Mouse (Mus musculus) kidney, adult 8-10 months (tissue): ENCODE measurements at regions not wholly inside any gene's neighbourhood (a gene's known extent, or its start where the extent isn't known, plus 50 kb on each side); places are given as distances from the start of the nearest gene placed in this dataset.

ENCODE experiments used
- DNase-seq, 2 experiments: peaks; one replicate each; pipeline ENCODE4 v3.0.0; 2022

GRCm38 (mm10) chr7:40052255-40052654 lies 534.7 kb downstream of the Zfp619 start:
- peak in 1 of 2 experiments; percentile 6 for DNase-seq

GRCm38 (mm10) chr7:40058836-40059235 lies 541.3 kb downstream of the Zfp619 start:
- DNase-seq, result peak; percentile 7 to 8

GRCm38 (mm10) chr7:40064631-40065030 lies 547.1 kb downstream of the Zfp619 start:
- DNase-seq, result no peak

DNA sequence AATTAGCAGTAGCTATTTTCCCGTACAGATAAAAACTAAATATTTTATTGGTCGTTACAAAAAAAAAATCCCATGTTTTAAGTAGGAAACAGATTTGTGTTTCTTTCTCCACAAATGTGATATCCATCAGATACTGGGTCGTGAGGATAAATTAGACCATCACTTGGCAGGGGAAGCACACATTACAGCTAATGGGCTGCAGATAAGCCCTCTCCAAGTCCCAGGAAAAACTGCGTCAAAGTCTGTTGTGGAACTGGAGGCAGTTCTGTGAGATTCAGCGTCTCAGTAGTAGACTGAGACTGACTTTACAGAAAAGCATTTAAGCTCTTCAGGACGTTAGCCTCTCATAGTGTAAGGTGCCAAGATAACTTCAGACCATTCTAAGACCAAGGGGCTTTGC lies 548.0 kb downstream of the Zfp619 start:
- DNase-seq, result no peak

DNA sequence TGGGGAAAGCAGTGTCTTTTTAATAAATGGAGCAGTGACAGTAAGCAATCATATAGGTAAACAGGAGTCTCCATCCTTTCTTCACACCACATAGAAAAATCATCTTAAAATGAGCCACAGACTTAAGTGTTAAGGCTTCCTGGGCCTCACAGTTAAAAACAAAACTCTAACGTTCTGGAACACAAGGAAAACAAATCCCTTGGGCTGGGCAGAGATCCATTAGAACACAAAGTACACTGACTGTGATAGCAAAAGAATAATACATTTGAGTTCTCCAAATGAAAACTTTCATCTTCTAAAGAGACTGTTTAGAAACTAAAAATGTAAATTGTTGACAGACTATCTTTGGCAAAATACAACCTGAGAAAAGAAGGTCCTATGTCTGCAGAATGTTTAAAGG lies 549.8 kb downstream of the Zfp619 start:
- no peak for DNase-seq

- no peak for DNase-seq
Observed at GRCm38 (mm10) chr7:40071313-40071712, 553.7 kb downstream of the Zfp619 start.

- DNase-seq, result peak in 1 of 2 experiments; percentile 19
Observed at GRCm38 (mm10) chr7:40072478-40072877, 554.9 kb downstream of the Zfp619 start.

DNA sequence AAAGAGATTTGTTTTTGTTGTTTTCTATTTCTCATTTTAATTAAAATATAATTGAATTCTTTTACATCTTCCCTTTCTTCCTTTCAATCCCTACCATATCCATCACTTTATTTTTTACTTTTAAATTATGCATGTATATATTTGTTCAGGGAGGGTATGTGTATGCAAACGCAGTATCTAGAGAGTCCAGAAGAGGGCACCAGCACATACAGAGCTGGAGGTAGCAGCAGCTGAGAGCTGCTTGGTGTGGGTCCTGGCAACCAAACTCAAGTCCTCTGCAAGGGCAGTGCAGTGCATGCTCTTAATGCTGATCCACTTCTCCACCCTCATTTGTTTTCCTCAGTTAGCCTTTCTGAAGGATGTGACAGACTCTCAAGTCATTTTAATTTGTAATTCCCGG lies 568.7 kb downstream of the Zfp619 start:
- peak in 1 of 2 experiments; percentile 33 for DNase-seq

DNA sequence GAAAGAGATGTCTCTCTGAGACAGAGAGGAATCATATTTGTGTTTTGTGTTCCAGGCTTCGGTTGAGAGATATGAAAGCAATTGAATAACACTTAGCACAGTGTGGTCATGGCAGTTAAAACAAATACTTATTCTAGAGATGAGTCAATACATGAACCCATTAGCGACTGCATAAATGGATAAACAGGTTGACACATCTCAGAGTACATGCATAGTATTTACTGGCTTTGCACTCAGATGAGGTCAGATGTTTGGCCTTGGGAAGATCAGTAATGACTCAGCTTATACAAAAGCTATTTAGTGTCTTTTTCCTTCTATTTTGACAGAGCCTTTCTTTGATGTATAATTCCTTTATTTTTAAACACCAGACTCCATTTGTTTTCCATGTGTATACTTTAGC lies 579.5 kb downstream of the Zfp619 start:
- DNase-seq, result no peak

- DNase-seq, result no peak
Observed at GRCm38 (mm10) chr7:40103057-40103945, 585.7 kb downstream of the Zfp619 start.

DNA sequence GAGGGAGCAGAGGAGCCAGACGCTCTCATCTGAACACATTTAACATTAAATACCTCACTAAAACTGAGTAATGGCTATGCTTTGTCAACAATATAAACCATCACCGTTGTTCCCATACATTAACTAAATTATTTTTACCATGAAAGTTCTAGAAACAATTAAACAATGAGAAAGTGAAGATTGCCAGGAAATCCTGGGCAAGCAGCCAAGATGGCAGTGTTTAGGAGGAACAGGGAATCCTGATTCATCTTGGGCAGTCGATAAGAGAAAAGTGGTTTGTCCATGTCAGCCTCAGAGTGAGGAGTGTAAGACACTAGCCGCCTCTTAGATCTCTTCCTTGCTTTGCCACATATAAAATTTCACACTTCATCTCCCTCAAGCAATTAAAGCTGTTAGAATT lies 625.3 kb downstream of the Zfp619 start:
- DNase-seq, result no peak

DNA sequence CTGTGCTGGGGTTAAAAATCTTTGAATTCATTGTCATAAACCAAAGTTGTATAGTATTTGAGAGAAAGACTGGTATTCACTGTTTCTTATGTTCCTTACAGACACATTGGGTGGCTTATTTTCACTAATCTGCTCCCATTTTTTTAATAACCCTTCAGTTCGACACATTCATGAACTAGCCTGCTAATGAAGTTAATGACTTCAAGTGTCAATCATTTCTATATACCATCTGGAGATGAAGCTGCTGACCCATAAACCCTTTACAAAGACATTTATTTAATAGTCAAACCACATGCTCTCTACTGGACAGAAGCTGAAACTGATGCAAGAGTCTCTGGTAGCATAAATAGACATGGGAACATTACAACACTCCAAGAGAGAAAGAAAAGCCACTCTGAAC lies 626.9 kb downstream of the Zfp619 start:
- no peak for DNase-seq

DNA sequence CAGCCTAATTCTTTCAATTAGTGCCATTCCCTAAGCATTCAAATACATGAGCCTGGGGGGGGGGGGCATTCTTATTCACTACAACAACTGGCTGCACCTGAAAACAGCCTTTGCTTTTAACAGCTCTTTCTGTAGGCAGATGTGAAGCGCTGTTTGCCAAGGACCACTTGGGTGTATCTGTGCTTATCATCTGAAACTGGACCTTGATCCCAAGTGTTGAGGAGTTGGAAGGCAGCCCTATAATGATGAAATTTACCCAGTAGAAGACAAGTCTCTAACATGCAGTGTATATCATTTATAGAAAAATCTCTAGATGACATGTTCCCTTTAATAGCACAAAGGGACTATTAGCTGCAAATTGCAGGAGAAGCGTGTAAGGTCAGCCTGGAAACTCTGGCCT lies 660.0 kb downstream of the Zfp619 start:
- DNase-seq, result no peak

DNA sequence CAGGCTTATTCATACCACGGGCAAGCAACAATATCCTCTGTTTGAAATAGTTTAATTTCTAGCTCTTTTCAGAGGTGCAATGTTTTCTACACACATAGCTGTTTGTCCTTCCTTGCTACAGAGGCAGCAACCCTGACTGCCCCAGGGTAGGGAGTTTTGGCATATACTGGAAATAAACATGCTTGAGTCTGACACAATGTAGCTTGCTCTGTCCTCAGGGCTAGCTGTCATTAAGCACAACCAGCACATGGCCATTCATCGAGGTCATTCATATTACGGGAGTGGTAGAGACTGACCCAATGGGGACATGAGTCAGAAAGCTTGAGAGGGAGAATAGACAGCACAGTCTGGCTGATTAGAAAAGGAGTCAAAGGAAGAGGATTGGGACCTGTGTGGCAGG lies 677.8 kb downstream of the Zfp619 start:
- peak; percentile 12 to 34 for DNase-seq

- DNase-seq, result no peak
Observed at GRCm38 (mm10) chr7:40202615-40203014, 685.0 kb downstream of the Zfp619 start.

DNA sequence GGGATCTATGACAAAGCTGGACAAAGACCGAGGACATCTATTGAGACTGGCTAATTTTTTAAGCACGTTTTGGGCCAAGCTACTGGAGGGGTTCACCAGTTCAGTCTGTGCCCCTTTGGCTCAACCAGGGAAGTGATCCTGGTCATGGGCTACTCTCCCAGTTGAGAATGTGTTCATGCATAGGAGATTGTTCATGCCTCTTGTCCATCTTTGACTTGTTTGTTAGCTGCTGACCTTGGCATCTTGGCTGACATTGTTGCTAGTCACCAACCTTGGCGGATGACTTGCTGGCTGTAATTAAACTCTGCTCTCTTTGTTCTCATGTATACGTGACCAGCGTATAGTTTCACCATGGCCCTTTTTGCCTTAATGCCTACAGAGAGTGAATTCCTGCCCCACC lies 686.2 kb upstream of the Vstm2b start:
- no peak for DNase-seq

DNA sequence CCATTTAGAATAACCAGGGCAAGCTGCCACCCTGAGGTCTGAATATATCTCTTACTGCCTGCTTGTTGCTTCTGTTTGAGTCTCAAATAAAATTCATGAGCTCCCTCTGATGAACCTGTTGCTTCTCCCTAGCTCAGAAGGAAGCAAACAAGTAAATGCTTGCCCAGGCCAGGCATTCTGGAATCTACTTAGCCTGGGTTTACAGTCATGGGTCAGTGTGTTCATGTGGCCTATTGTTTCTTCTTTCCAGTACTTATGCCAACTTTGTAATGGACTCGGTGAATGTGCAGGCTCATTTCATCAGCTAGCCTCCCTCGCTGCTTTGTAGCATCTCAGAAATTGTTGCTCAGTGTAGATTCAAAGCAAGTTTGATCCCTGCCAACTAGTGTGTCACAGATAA lies 685.6 kb upstream of the Vstm2b start:
- DNase-seq, result no peak

- no peak for DNase-seq
Observed at GRCm38 (mm10) chr7:40213646-40214045, 684.5 kb upstream of the Vstm2b start.

DNA sequence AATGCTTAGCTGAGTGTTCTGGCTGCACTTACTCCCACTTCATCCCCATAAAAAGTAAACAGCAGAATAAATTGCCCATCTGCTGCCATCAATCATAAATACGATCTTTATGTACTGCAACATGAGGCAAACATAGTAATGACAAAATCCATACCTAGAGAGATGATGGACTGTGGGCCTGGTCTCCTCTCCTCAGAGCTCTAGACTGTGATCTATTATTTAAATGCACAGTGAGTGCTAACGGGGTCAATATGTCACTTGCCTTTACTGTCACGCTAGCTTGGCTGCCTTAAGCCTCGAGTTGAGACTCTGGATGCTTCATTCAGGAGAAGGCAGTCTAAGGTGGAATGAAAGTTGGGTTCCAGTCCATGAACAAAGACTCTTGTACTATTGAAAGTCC lies 683.7 kb upstream of the Vstm2b start:
- no peak for DNase-seq

- no peak for DNase-seq
Observed at GRCm38 (mm10) chr7:40215271-40215670, 682.9 kb upstream of the Vstm2b start.

GRCm38 (mm10) chr7:40220549-40220948 lies 677.6 kb upstream of the Vstm2b start:
- no peak for DNase-seq

- DNase-seq, result no peak
Observed at GRCm38 (mm10) chr7:40245188-40245587, 652.9 kb upstream of the Vstm2b start.

- DNase-seq, result no peak
Observed at GRCm38 (mm10) chr7:40248521-40248920, 649.6 kb upstream of the Vstm2b start.

DNA sequence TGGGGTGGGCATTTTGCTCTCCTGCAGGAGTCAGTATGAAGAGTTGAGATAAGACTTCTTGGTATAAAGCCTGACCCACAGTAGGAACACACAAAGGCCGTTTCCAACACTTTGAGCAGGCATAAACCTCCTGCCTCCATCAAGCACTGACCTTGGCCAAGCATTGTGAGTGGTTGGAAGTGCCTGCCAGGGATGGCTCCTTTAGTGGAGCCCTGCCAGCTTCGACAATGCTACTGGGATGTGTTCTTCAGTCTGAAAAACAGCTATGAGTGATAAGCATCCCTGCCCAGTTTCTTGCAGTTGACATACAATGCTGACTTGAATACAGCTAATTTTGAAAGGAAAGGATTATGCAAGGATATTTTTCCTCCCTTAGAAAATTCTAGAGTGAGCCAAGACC lies 644.6 kb upstream of the Vstm2b start:
- no peak for DNase-seq
